Mouse (Mus musculus) midbrain, embryonic 10.5 days (tissue): ENCODE results near the gene Mb21d2. TPM values are rescaled to one million over a fixed set of nuclear protein-coding genes. Genes with fewer than 3 reads are reported as not detected.

Experiments
- DNase-seq: peaks from one replicate; pipeline ENCODE4 v3.0.0-alpha.2; 2017; ENCODE audit warnings: low spot score
- H3K27ac ChIP-seq: fragments of 300-500 bp; sonication (generic); replicated peaks from 2 replicates; pipeline ENCODE4 v1.5.1; 2016; ENCODE audit warnings: mild to moderate bottlenecking
- H3K27me3 ChIP-seq: fragments of 300-500 bp; sonication (generic); 2 replicates; pipeline ENCODE4 v1.6.1; 2016; ENCODE audit warnings: low read depth, mild to moderate bottlenecking; ENCODE audit not compliant: poor library complexity, severe bottlenecking
- H3K36me3 ChIP-seq: fragments of 300-500 bp; sonication (generic); 2 replicates; pipeline ENCODE4 v1.6.1; 2016; ENCODE audit warnings: mild to moderate bottlenecking, moderate library complexity
- H3K4me1 ChIP-seq: fragments of 300-500 bp; sonication (generic); 2 replicates; pipeline ENCODE4 v1.6.1; 2016
- H3K4me3 ChIP-seq: fragments of 300-500 bp; sonication (generic); 2 replicates; pipeline ENCODE4 v1.5.1; 2016; ENCODE audit warnings: mild to moderate bottlenecking, moderate library complexity
- H3K9me3 ChIP-seq: fragments of 300-500 bp; sonication (generic); replicated peaks from 2 replicates; pipeline ENCODE4 v1.6.1; 2016; ENCODE audit warnings: mild to moderate bottlenecking
- WGBS: fragments of 180-500 bp; shearing (Covaris S2); methylation state at CpG from one replicate; pipeline ENCODE4 v1.1.7; 2016; 5-methylcytosine and 5-hydroxymethylcytosine counted together
- polyA plus RNA-seq: library from polyadenylated mRNA; unstranded; fragments of >200 nt; fragmentation: Nextera tagmentation; extraction: Ambion mirVana; gene quantifications from 2 replicates; pipeline ENCODE4 v1.2.1, GENCODE M21; 2016

Gene Mb21d2
- polyA plus RNA-seq, 1 experiment from 2014 or later, result 4.7 TPM

GRCm38 (mm10) chr16:28919320-28919885 lies 10.1 kb downstream of the Mb21d2 start:
- Histone ChIP-seq H3K27me3 (no peaks in the 10 kb centered on the region), H3K27ac (no peak overlapping the region), H3K4me1 (peaks cover 23% of the 10 kb centered on the region), H3K9me3 (no peaks in the 10 kb centered on the region), H3K4me3 (no peak overlapping the region), H3K36me3 (no peaks in the 10 kb centered on the region)
- DNase-seq, result no peak
- WGBS, result 62% methylated on average over 11 of the region's 11 CpGs

DNA sequence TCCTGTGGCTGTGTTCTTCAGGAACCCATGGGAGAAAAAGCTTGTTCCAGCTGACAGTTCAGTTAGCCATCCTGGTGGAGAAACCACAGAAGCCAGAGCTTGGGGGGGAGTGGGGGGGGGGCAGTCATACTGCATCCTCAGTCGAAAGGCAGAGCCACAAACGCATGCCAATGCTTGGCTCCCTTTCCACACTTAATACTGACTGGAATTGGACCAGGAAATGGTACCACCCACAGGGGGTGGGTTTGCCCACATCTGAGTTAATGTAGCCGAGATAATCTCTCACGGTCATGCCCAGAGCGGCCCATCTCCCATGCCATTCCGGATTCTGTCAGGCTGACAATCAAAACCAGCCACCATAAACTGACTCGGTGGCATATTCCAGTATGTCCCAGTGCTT lies 14.1 kb downstream of the Mb21d2 start:
- H3K36me3 ChIP-seq, result no peaks in the 10 kb centered on the region
- H3K27me3 ChIP-seq, result no peaks in the 10 kb centered on the region
- no peaks in the 10 kb centered on the region for H3K9me3 ChIP-seq
- H3K27ac ChIP-seq, result no peak overlapping the region
- H3K4me1 ChIP-seq, result peaks cover 13% of the 10 kb centered on the region
- no peak for DNase-seq
- 90% methylated on average over 7 of the region's 7 CpGs for WGBS
- H3K4me3 ChIP-seq, result no peak overlapping the region

DNA sequence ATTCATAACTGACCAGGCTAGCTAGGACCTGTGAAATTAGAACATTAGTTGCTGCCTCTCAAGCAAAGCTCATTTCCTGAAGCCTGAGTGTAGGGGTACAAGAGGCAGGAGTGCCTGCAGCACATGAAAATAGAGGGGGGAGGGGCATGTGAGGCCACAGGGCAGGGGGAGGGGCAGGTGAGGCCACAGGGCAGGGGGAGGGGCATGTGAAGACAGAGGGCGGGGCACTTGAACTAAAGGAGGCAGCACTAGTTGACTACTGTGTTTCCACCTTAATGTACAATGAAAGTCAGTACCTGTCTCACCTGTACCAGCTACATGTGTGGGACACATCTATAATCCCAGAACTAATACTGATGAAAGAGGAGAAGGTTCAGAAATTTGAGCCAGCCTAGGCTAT lies 14.8 kb downstream of the Mb21d2 start:
- no peak for DNase-seq
- Histone ChIP-seq H3K4me1 (peaks cover 13% of the 10 kb centered on the region), H3K27ac (no peak overlapping the region), H3K9me3 (no peaks in the 10 kb centered on the region), H3K27me3 (no peaks in the 10 kb centered on the region), H3K4me3 (no peak overlapping the region), H3K36me3 (no peaks in the 10 kb centered on the region)
- WGBS, result 77% methylated on average over 1 of the region's 1 CpGs

DNA sequence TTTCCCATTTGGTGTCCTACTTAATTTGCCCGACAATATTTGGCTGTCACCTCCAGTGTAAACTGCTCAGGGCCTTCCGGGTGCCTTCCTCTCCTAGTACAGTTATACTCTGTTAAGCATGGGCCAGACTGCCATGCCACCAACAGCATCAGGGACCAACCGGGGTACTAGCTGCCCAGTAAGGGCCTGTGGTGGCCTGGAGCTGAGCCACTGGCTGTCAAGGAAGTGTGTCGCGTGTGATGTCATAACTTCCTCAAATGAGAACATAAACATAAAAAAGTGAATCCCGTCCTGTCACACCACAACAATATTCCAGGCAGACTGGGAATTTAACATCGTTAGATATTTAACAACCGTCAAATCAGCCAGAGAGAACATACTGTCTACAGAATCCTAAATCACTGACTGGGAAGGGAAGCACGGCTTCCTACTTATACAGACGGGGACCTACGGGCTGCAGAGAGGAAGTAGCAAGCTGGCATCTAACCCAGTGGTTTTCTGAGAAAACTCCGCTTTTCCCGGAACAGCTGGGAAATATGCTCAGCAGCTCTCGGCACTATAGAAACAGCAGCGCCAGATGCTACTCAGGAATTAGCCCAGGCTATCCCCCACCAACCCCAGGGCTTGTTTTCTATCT lies 17.9 kb downstream of the Mb21d2 start:
- no peak overlapping the region for H3K4me3 ChIP-seq
- H3K27ac ChIP-seq, result no peak overlapping the region
- no peaks in the 10 kb centered on the region for H3K36me3 ChIP-seq
- peaks cover 8% of the 10 kb centered on the region for H3K4me1 ChIP-seq
- H3K27me3 ChIP-seq, result no peaks in the 10 kb centered on the region
- no peaks in the 10 kb centered on the region for H3K9me3 ChIP-seq
- 92% methylated on average over 15 of the region's 15 CpGs for whole genome bisulfite sequencing
- DNase-seq, result no peak

- H3K27me3 ChIP-seq, result no peaks in the 10 kb centered on the region
- H3K9me3 ChIP-seq, result no peaks in the 10 kb centered on the region
- H3K27ac ChIP-seq, result no peak overlapping the region
- peaks cover 7% of the 10 kb centered on the region; the same call in 1 of the 2 replicates for H3K4me1 ChIP-seq
- 80% methylated on average over 7 of the region's 7 CpGs for WGBS
- H3K36me3 ChIP-seq, result peaks cover 4% of the 10 kb centered on the region; the same call in 1 of the 2 replicates
- no peak for DNase-seq
- H3K4me3 ChIP-seq, result no peak overlapping the region
These were observed 22.9 kb downstream of the Mb21d2 start for GRCm38 (mm10) chr16:28906370-28907275.

GRCm38 (mm10) chr16:28905567-28906289 lies 23.7 kb downstream of the Mb21d2 start:
- peaks cover 7% of the 10 kb centered on the region; the same call in 1 of the 2 replicates for H3K4me1 ChIP-seq
- no peaks in the 10 kb centered on the region for H3K27me3 ChIP-seq
- no peak for DNase-seq
- no peak overlapping the region for H3K27ac ChIP-seq
- H3K4me3 ChIP-seq, result no peak overlapping the region
- H3K36me3 ChIP-seq, result peaks cover 4% of the 10 kb centered on the region; the same call in 1 of the 2 replicates
- no peaks in the 10 kb centered on the region for H3K9me3 ChIP-seq
- WGBS, result 86% methylated on average over 11 of the region's 11 CpGs

DNA sequence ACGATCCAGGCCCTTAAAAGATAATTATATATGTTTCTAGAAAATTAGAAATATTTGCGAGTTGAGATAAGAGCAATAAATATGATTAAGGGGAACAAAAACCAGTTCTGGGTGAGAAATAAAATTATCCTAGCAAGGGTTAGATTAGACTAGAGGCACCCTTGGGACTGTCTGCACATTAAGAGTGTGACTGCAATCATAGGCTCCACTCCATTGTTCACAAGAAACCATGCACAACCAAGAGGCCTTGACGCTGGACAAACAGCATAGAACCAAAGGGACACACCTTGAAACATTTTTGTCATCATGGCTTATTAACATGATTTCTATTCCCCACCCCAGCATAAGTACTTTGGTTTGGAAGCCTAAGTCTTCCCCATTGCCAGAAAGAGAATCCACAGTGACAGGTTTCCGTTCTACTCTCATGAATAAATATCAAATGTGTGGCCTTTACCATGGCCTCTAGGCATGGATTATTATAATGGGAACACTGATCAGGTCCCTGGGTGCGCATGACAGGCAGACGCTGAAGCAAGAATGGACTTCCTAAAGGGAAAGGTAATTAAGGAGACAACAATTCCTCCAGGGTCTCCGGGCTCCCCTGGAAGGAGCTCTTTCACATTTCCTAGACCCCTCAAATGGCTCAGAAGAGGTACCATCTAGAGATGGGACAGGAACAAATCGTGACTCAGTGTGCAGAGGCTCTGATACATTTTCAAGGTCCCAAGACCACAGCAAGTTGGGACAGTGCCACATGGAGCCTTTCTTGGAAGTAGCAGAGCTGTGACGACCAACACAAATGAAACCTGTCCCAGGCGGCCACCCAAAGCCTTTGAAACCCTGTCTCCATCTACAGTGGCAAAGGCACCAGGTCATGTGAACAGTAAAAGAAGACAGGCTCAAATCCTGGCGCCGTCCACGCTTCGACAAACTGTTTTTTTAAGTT lies 26.6 kb downstream of the Mb21d2 start:
- H3K4me1 ChIP-seq, result peaks cover 13% of the 10 kb centered on the region
- H3K27me3 ChIP-seq, result no peaks in the 10 kb centered on the region
- no peak overlapping the region for H3K27ac ChIP-seq
- no peaks in the 10 kb centered on the region for H3K9me3 ChIP-seq
- no peak for DNase-seq
- WGBS, result 89% methylated on average over 14 of the region's 14 CpGs
- H3K4me3 ChIP-seq, result no peak overlapping the region
- H3K36me3 ChIP-seq, result peaks cover 4% of the 10 kb centered on the region; the same call in 1 of the 2 replicates

- Histone ChIP-seq H3K27ac (no peak overlapping the region), H3K4me3 (no peak overlapping the region), H3K4me1 (peaks cover 6% of the 10 kb centered on the region), H3K9me3 (no peaks in the 10 kb centered on the region), H3K36me3 (peaks cover 10% of the 10 kb centered on the region; the same call in 1 of the 2 replicates), H3K27me3 (no peaks in the 10 kb centered on the region)
- no peak for DNase-seq
- 68% methylated on average over 4 of the region's 4 CpGs for WGBS
These were observed 30.3 kb downstream of the Mb21d2 start for GRCm38 (mm10) chr16:28899161-28899540.

- Histone ChIP-seq H3K27ac (no peak overlapping the region), H3K27me3 (no peaks in the 10 kb centered on the region), H3K4me3 (no peak overlapping the region), H3K36me3 (peaks cover 10% of the 10 kb centered on the region; the same call in 1 of the 2 replicates), H3K9me3 (no peaks in the 10 kb centered on the region), H3K4me1 (peaks cover 9% of the 10 kb centered on the region)
- no peak for DNase-seq
- WGBS, result 40% methylated on average over 15 of the region's 15 CpGs
These were observed 30.8 kb downstream of the Mb21d2 start for GRCm38 (mm10) chr16:28898509-28899160.

GRCm38 (mm10) chr16:28896571-28896970 lies 32.9 kb downstream of the Mb21d2 start:
- Histone ChIP-seq H3K36me3 (0 out of 2 replicates have a peak, but pooled peaks cover 6% of the 10 kb centered on the region), H3K9me3 (no peaks in the 10 kb centered on the region), H3K4me1 (peaks cover 23% of the 10 kb centered on the region), H3K27ac (no peak overlapping the region), H3K4me3 (no peak overlapping the region), H3K27me3 (no peaks in the 10 kb centered on the region)
- DNase-seq, result no peak
- WGBS, result 93% methylated on average over 7 of the region's 7 CpGs

- Histone ChIP-seq H3K4me3 (no peak overlapping the region), H3K27ac (no peak overlapping the region), H3K36me3 (peaks cover 10% of the 10 kb centered on the region), H3K4me1 (peaks cover 23% of the 10 kb centered on the region), H3K27me3 (no peaks in the 10 kb centered on the region), H3K9me3 (peaks cover 5% of the 10 kb centered on the region)
- no peak for DNase-seq
- 89% methylated on average over 6 of the region's 6 CpGs for WGBS
These were observed 34.6 kb downstream of the Mb21d2 start for GRCm38 (mm10) chr16:28894872-28895271.
